Mouse (Mus musculus) midbrain, embryonic 16.5 days (tissue): ENCODE results near the gene Olfr905. TPM values are rescaled to one million over a fixed set of nuclear protein-coding genes. Genes with fewer than 3 reads are reported as not detected.

ENCODE experiments used
- ATAC-seq: fragments of 200-750 bp; cut with Nextera tagmentation; 2 replicates; pipeline ENCODE4 v1.8.0; 2017; ENCODE audit warnings: moderate TSS enrichment
- H3K27ac ChIP-seq: fragments of 300-500 bp; sonication (generic); 2 replicates; pipeline ENCODE4 v1.5.1; 2014; ENCODE audit warnings: mild to moderate bottlenecking, low read length, mixed read lengths
- H3K27me3 ChIP-seq: fragments of 300-500 bp; sonication (generic); 2 replicates; pipeline ENCODE4 v1.6.1; 2014; ENCODE audit warnings: low read depth, low read length, mixed read lengths; ENCODE audit not compliant: control insufficient read depth, insufficient read depth
- H3K36me3 ChIP-seq: fragments of 300-500 bp; sonication (generic); 2 replicates; pipeline ENCODE4 v1.6.1; 2014; ENCODE audit warnings: mild to moderate bottlenecking, low read length, moderate library complexity, mixed read lengths; ENCODE audit not compliant: control insufficient read depth, insufficient read depth
- H3K4me1 ChIP-seq: fragments of 300-500 bp; sonication (generic); 2 replicates; pipeline ENCODE4 v1.6.1; 2014; ENCODE audit warnings: mild to moderate bottlenecking, low read length, mixed read lengths; ENCODE audit not compliant: control insufficient read depth, insufficient read depth
- H3K4me2 ChIP-seq: fragments of 300-500 bp; sonication (generic); 2 replicates; pipeline ENCODE4 v1.6.1; 2014; ENCODE audit warnings: mild to moderate bottlenecking, low read length, mixed read lengths
- H3K4me3 ChIP-seq: fragments of 300-500 bp; sonication (generic); 2 replicates; pipeline ENCODE4 v1.5.1; 2014; ENCODE audit warnings: low read depth, mild to moderate bottlenecking, low read length, moderate library complexity, mixed read lengths
- H3K9ac ChIP-seq: fragments of 300-500 bp; sonication (generic); 2 replicates; pipeline ENCODE4 v1.6.1; 2014; ENCODE audit warnings: low read depth, low read length, mixed read lengths
- H3K9me3 ChIP-seq: fragments of 300-500 bp; sonication (generic); replicated peaks from 2 replicates; pipeline ENCODE4 v1.6.1; 2014; ENCODE audit warnings: mild to moderate bottlenecking, low read length, mixed read lengths; ENCODE audit not compliant: control insufficient read depth, poor library complexity, severe bottlenecking
- WGBS: fragments of 180-500 bp; shearing (Covaris S2); extraction: QIAGEN DNeasy Blood & Tissue Kit; methylation state at CpG from one replicate; pipeline ENCODE4 v1.1.7; 2014; 5-methylcytosine and 5-hydroxymethylcytosine counted together
- polyA plus RNA-seq: library from polyadenylated mRNA; unstranded; fragments of >200 nt; fragmentation: Nextera tagmentation; extraction: Ambion mirVana; gene quantifications from 2 replicates; pipeline ENCODE4 v1.2.1, GENCODE M21; 2015

Olfr905 gene
- polyA plus RNA-seq, 1 experiment from 2014 or later: not detected

- Histone ChIP-seq H3K4me2 (no peak within 1 kb of the TSS), H3K27me3 (no peaks in the 10 kb centered on the region), H3K27ac (no peak within 1 kb of the TSS), H3K4me3 (no peak within 1 kb of the TSS), H3K36me3 (no peaks in the 10 kb centered on the region), H3K9me3 (no peaks in the 10 kb centered on the region), H3K9ac (no peak within 1 kb of the TSS), H3K4me1 (no peaks in the 10 kb centered on the region)
- 66% methylated on average over 1 of the region's 1 CpGs for WGBS
- ATAC-seq: no peak
Measured at GRCm38 (mm10) chr9:38521280-38521679, 50.4 kb downstream of the Olfr905 start, which contains the start of gene Olfr911-ps1. Olfr911-ps1 (plus strand) TSS chr9:38521580.

Other genes starting within 250 kb of the Olfr905 start
- not detected in 2 replicates for gene Olfr143, start 218.3 kb upstream of the Olfr905 start, polyA plus RNA-seq
- gene Olfr895, start 203.3 kb upstream of the Olfr905 start, polyA plus RNA-seq: not detected in 2 replicates
- not detected in 2 replicates for gene Olfr896-ps1, start 180.0 kb upstream of the Olfr905 start, polyA plus RNA-seq
- gene Olfr25, start 142.0 kb upstream of the Olfr905 start, polyA plus RNA-seq: not detected in 2 replicates
- not detected in 2 replicates for gene Olfr898, start 122.7 kb upstream of the Olfr905 start, polyA plus RNA-seq
- not detected in 2 replicates for gene Olfr250, start 104.2 kb upstream of the Olfr905 start, polyA plus RNA-seq
- gene Olfr251, start 94.0 kb upstream of the Olfr905 start, polyA plus RNA-seq: not detected in 2 replicates
- not detected in 2 replicates for gene Olfr147, start 69.4 kb upstream of the Olfr905 start, polyA plus RNA-seq
- gene Olfr901, start 41.7 kb upstream of the Olfr905 start, polyA plus RNA-seq: not detected in 2 replicates
- gene Olfr902, start 23.5 kb upstream of the Olfr905 start, polyA plus RNA-seq: not detected in 2 replicates
- not detected in 2 replicates for gene Olfr904, start 8.0 kb upstream of the Olfr905 start, polyA plus RNA-seq
- gene Olfr906, start 16.0 kb downstream of the Olfr905 start, polyA plus RNA-seq: not detected in 2 replicates
- not detected in 2 replicates for gene Olfr907, start 24.7 kb downstream of the Olfr905 start, polyA plus RNA-seq
- gene Olfr911-ps1, start 50.5 kb downstream of the Olfr905 start, polyA plus RNA-seq: not detected in 2 replicates
- gene Olfr910, start 66.7 kb downstream of the Olfr905 start, polyA plus RNA-seq: not detected in 2 replicates
- gene Olfr912, start 109.1 kb downstream of the Olfr905 start, polyA plus RNA-seq: not detected in 2 replicates
- gene Olfr913, start 121.7 kb downstream of the Olfr905 start, polyA plus RNA-seq: not detected in 2 replicates
- not detected in 2 replicates for gene Olfr914, start 134.0 kb downstream of the Olfr905 start, polyA plus RNA-seq
- not detected in 2 replicates for gene Olfr916, start 188.8 kb downstream of the Olfr905 start, polyA plus RNA-seq
- gene Olfr917, start 194.7 kb downstream of the Olfr905 start, polyA plus RNA-seq: not detected in 2 replicates
- not detected in 2 replicates for gene Olfr918, start 203.5 kb downstream of the Olfr905 start, polyA plus RNA-seq
- gene Olfr919, start 232.6 kb downstream of the Olfr905 start, polyA plus RNA-seq: not detected in 2 replicates
- 6.0 and 6.2 TPM in 2 replicates for gene Vwa5a, start 247.2 kb downstream of the Olfr905 start, polyA plus RNA-seq